Mouse (Mus musculus) Muller cell, postnatal 12 days (primary cell): ENCODE data around the gene Oas1a.
"Not testable (repeated sequence)": the region's sequence is repeated elsewhere in the genome, so short reads cannot be mapped to it uniquely, and the experiment has no call there.

Source experiments
- DNase-seq: peaks from one replicate; pipeline ENCODE4 v3.0.0-alpha.2; 2015; ENCODE audit errors: inconsistent ontology term

Gene Oas1a

DNA sequence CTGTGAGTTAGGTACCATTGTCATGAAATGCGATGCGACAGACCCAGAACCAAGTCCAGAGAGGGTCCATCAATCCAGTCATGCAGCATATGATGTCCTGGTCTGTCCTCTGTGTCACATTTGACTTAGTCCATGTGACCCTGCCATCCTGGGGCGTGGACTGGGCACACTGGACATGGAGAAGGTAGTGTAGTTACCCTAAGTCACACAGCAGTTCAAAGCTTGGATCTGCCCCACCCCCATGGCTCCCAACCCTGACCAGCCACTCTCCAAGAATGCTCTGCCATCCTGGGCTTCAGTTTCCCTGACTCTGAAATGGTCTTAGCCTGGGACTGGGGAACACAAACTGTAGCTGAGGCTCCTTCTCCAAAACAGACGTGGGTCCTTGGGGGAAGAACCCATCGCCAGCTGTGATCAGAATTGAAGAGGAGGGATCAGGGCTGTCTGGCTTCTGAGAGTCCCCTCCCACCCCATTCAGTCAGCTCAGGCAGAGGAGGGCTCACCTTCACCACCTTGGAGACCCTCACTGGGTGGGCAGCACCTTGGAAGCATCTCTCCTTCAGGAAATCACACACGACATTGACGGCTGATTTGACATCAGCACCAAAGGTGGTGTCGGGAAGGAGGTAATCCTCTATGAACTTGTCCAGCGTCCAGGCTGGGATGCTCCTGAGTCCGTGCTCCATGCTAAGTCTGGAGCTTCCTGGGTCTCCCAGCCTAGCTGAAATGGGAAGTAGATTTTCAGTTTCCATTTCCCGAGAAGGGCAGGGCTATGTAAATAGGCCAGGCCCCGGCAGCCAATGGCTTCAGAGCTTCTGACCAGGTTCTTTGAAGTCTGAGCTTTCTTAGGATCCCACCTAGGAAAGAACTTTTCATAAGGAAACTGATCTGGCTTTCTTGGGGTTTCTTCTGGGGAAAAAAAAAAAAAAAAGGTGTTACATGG, at the start of gene Oas1a:
Oas1a (minus strand) TSS at position 731 of the 943 bp plus-strand sequence.
- DNase-seq = not testable (repeated sequence)

DNA sequence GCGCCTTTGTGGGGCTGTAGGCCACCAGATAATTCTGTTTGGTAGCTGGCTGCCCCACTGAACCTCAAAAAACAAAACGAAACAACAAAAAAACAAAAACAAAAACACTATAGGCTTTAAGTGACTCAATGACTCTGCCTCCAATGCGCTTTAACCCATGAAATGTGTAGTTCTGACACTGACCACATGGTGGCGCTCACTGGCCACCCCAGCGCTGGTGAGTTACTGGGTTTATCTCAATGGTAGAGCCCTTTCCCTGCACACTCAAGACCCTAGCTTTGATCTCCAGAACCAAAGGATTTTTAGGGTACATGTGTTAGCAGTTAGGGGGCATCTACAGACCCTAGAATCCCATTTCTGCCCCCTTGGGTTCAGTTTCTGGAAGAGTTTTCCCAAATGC, 46.7 kb upstream of the Oas1a start:
- peak; percentile 31 for DNase-seq

DNA sequence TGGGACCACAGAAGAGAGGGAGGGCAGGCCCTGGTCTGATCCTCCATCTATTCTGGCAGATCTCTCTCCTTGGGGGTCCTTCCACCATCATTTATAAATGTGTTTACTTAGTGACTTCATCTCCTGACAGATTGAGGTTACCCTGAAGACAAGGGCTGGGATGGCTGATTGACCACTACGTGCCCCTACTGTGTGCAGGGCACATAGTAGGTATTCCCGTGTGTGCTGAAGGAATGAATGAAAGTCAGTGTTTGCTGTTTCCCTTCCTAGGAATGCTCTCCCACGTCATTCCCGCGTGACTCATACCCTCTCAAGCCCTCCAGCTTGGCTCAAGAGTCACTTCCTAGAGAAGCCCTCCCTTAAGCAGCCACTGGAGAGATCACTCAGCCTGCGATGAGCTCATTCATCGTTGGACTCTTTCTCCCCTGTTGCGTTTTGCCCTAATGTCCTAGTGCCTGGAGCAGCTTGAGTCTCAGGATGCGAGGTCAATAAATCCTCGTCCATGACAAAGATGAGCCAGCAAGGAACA, 45.0 kb upstream of the Oas1a start:
- no peak for DNase-seq

DNA sequence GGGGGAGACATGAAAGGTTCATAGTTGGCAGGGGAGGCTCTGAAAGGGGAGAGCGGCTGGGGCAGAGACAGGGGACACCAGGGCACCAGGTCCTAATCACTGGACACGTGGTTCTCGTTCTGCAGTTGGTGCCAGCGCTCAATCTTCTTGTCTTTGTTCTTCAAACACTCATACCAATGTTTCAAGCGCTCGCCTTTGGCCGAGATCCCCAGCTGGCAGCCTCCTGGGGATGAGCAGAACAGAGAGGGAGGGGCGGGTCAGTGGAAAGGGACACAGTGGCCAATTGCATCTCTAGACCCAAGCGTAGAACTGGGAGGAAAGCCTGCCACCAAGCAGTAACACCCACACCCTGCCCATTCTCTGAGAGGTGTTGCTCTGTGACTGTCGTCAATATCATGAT, 34.8 kb upstream of the Oas1a start:
- DNase-seq = peak; percentile 54

DNA sequence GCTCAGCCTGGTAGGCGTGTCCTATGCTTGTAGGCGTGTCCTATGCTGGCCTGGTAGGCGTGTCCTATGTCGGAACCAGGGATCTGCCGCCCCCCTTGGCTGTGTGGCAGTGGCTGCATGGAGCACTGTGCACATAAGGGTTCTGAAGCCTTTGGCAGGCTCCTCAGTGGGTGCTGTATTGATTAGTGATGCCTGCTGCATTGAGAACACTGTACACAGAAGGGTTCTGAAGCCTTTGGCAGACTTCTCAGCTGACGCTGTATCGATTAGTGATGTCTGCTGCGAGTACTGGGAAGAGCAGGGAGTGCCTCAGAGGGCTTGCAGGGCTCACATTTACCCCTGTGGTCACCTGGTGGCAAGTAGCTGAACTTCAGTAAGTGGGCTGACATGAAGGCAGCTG, 31.3 kb upstream of the Oas1a start:
- no peak for DNase-seq

DNA sequence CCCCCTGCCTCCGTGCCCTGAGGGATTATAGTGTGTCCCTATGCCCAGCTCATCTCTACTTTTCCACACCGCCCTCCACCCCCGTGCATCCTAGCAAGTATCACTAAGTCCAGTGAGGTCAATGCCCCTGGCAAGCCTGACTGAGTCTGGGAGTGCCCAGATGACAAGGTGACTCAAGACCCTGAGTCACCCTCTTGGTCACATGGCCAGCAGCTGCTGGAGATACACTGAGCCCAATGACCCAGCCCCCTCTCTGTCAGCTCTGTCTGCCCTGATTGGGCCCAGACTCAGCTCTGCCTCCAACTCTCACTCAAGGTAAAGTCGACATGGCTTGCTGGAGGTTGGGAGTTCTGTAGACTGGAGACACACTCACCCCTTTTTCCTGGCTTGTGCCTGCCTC, 30.5 kb upstream of the Oas1a start:
- no peak for DNase-seq

DNA sequence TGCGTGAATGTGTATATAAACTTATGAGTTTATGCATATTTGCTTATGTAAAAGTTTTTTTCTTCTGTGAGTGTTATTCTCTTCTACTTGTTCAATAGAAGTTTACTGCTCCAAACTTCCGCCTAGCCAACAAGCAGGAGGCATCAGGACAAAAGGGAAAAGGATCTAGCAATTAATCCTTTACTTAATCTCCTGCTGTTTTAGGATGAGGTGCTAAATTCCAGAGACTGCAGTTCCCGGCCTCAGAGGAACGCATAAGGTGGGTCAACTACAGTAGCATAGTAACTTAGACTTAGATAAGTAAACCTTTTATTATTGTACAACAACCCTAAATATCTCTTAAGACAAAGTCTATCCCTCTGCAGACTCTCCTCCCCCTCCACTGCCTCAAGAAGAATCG, 26.6 kb upstream of the Oas1a start:
- no peak for DNase-seq

DNA sequence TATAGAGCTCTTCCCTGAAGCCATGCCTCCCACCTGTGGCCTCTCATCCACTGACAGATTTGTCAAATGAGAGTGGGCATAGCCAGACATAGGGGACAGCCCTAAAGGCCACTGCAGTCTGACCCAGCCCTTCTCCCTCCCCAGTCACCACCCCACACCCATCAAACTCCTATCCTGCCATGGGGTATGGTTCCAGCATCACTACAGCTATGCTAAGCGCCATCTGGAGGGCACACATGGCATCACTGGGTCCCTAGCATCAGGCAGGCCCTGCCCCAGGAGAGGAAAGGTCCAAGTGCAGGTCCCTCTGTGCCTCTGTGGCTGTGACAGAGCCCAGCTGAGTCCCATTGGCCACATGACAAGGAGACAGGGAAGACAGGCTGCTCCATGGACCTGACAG, 19.7 kb upstream of the Oas1a start:
- DNase-seq = no peak

DNA sequence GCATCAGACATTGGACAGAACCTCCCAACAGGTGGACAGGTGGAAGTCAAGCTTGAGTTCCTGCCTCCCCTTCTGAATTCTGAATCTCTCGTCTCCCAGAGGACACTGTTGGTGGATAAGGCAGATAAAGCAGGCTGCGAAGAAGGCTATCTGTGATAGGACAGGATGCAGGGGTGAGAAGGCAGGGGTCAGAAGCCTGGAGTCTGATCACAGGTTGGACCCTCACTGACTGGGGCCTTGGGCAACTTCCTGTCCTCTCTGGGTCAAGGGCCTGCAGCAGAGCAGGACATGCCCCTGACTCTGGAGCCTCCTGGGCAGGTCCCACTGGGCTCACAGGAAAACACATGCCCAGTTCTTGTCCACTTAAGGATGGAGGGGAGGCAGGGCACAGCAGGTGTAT, 19.0 kb upstream of the Oas1a start:
- not testable (repeated sequence) for DNase-seq

DNA sequence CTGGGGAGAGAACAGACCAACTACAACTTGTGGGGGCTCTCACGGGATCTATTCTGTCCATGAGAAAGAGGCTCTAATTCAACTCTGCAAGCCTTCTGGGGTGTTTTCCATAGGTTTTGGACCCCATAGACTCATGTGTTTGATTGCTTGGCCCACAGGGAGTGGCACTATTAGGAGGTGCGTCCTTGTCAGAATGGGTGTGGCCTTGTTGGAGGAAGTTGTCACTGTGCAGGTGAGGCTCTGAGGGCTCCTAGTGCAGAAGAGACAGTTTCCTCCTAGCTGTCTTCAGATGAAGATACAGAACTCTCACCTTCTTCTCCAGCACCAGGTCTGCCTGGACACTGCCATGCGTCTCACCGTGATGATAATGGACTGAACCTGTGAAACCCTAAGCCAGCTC, 17.2 kb upstream of the Oas1a start:
- not testable (repeated sequence) for DNase-seq

DNA sequence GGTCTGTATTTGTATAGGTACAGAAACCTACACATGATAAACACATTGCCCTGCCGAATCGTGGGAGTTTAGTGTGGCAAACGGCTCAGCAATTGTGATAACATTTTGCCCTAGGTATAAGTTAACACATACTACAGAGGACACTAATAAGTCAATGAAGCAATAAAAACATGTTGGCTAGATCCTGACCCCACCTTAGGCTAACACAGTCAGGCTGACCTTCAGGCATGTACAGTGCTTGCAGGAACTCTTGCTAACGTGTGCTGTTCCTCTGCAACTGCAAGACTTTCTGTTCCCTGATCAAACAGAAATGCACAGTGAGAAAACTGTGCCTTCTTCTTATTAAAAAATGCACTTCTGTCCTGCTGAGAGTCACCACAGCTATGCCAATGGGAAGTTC, 16.6 kb upstream of the Oas1a start:
- no peak for DNase-seq

DNA sequence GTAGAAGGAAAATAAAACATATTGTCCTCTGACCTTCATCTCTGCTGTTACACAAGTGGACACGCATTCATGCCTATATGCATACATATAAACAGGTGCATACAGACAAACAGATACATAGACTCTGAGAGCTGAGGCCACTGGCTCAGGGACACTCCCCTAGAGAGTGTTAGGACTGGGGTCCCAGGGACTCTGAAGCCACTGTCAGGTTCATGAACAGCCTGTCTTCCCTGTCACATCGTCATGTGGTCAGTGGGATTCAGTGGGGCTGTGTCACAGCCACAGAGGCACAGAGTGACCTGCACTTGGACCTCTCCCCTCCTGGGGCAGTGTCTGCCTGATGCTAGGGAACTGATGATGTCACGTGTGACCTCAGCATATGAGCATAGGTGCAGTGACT, 13.0 kb upstream of the Oas1a start:
- DNase-seq = no peak

DNA sequence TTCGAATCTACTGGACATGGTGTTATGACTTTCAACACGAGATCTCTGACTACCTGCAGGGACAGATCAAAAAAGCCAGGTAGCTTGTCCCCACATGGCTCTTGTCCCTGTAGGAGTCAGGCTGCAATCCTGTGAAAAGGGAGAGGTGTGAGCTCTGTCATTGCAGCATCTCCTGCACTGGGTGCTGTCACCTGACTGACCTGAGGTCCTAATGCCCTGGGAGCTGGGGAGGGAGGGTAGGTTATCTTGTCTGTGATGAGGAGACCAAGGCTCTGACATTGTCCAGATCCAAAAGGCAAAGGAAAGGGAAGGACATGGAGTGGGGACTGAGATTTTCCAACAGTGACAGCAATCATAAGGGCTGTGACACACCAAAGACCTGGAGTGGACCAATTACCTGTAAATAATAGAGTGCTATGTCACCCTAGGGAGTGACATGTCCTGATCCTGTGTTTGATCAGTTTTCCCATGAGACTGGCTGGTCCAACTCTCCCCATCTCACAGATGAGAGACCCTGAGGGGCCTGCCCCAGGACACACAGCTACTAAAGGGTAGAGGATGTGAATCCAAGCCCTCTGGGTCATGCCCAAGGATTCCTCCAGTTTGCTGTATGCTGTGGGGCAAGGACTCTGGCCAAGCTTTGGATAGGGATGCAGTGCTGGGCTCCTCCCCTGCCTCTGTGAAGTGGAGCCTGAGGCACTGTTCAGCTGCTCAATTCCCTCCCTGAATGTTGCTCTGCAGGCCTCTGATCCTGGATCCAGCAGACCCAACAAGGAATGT, 12.0 kb upstream of the Oas1a start:
- DNase-seq = not testable (repeated sequence)

DNA sequence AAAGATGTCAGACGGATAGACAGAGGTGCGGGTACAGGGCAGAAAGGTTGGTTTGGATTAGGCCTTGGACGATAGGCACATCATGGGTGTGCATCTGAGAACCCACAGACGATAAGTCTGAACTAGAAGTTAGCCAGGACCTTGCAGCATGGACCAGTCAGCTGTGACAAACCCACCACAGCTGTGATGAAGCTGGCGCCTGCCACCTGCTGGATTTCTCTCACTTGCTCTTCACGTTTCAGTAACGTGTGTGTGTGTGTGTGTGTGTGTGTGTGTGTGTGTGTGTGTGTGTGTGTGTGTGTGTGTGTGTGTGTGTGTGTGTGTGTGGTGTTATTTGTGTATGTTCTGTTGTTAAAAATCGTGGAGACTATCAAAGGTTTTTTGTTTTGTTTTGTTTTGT, 6.9 kb upstream of the Oas1a start, which contains the start of gene Oas1d:
Oas1d (plus strand) TSS at position 333 of the 400 bp plus-strand sequence.
- DNase-seq = not testable (repeated sequence)

DNA sequence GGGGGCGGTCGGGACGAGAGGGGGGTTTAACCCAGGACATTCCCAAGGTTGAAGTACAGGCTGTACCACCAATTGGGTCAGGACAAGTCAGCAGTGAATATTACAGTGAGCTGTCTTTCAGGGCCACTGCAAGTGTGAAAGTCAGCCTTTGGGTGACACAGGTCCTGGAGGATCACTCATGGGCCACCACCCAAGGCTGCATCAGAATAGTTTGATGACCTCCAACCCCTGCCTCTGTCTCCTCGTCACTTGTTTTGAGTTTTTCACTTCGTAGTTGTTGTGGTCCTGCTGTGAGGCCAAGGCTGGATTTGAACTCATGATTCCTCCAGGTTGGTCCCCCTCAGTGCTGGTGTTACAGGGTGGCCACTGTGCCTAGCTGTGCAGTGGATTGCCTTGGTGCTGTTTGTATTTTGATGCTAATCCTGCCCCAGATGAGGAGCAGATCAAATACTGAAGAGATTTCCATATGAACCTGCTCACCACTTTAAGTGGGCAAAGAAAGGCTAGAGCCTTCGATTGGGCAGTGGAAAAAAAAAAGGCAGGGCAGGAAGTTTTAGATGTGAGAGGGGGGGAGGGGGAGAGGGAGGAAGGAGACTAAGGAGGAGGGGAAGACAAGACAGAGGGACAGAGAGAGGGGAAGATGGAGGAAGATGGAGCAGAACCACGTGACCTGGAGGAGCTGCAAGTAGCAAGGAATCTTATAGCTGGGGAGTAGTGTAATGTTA, 1.0 kb upstream of the Oas1a start:
- DNase-seq = no peak

DNA sequence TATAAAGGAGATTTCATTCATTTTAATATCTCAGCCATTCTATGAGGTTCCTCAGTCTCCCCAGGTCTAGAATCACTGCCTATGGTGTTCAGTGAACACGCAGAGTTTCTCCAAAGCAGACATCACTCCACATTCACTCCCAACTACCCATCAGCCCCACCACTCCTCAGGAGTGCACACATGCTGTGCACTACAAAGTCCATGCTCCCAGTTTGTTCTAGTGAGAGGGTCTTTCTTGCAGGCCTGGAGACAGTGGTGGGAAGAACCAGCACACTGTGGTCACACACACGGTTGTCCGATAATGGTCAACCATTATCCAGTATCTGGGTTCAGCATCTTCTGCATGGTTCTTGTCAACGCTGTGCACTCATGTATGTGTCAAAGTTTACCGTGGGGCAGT, 5.3 kb downstream of the Oas1a start:
- no peak for DNase-seq

DNA sequence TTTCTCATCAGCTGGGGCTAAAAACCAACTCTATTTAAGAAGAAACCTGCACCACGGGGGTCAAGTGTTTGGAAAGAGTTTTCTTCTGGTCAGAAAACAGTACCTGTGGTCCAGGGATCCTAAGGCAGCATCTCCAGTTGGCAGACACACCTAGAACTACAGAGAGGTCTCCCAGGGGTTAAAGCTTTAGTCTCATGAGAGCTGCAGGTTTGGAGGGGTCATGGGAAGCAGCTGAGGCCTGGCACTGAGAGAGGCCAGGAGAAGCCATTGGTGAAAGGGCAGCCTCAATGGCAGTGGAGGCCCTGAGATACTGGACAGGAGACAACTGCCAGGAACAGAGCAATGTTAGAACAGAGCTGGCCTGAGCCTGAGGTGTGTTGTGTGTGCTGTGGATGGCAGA, 6.7 kb downstream of the Oas1a start:
- DNase-seq = no peak

DNA sequence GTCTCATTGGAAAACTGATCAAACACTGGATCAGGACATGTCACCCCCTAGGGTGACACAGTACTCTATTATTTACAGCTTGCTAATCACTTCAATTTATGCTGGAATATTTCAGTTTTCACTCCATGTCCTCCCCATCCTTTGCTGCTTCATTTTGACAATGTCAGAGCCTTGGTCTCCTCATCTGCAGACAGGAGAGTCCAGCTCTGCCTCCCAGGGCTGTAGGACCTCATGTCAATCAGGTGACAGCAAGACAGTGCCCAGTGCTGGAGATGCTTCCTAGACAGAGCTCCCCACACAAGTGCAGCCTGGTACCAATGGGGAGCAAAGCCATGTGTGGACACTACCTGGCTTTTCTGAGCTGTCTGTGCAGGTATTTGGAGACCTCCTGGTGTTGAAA, 8.6 kb downstream of the Oas1a start:
- no peak for DNase-seq

DNA sequence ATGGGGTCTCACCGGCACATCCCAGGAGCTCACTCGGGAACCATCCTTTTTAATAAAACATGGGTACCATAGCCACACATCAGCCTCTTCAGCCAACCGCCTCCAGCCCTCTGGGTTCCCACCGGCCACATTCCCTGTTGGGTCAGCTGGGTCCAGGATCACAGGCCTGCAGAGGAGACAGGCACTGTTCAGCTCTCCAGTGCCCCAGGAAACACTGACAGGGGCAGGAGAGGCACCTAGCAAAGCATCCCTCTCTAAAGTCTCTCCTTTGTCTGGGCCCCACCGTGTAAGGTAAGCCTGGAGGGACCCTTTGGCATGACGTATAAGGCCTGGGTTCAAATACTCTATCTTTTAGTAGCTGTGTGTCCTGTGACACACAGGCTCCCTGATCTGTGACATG, 9.0 kb downstream of the Oas1a start:
- no peak for DNase-seq

DNA sequence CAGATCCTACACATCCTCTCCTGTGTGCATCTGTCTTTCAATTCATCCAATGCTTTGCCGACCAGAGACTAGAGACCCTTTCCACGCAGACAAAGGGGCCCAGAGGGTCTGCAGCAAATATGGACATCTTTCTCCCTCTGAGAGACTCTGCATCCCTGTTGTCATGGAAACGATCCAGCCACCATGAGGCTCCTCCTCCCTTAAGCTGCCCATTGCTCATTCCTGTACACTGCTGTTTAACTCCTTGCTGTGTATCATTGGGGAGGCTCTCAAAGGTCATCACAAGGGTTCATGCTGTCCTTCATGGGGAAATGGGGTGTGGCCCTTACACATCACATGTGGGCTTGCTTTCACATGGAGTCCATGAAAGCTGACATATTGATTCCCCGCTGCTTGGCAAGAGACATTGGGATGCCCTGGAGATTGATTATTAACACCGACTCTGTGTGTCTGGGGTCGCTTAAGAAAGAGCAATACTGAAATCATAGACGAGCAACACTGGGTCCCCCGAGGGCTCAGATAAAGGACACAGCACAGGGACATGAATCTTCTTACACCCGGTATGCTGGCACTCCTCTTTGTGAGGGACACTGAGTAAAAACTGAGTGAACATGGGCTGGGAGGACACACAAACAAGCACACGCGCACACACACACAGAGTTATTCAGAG, 12.0 kb downstream of the Oas1a start:
- DNase-seq = no peak

DNA sequence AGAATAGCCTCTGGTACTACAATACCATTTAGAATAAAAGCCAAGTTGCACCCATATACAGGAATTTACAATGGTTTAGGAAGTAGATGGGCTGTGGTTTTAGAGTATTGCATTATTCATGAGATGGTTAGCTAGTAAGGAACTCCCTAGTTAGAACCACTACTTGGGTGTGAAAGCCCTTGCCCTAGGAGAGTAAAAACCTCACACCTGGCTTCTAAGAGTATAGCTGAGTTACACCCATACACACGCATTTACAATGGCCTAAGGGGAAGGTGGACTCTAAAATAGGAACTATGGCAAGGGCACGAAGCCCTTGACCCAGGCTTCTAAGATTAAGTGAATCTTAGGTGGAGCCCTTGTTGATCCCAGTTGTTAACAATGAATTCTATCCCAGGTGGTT, 12.6 kb downstream of the Oas1a start:
- DNase-seq = not testable (repeated sequence)
